Mouse (Mus musculus) mesoderm, embryonic 11.5 days (tissue): ENCODE results near the gene Adcyap1r1.

ENCODE experiments used
- DNase-seq: peaks from one replicate; pipeline ENCODE4 v3.0.0-alpha.2; 2012; ENCODE audit warnings: low read depth, low spot score

The Adcyap1r1 gene

DNA sequence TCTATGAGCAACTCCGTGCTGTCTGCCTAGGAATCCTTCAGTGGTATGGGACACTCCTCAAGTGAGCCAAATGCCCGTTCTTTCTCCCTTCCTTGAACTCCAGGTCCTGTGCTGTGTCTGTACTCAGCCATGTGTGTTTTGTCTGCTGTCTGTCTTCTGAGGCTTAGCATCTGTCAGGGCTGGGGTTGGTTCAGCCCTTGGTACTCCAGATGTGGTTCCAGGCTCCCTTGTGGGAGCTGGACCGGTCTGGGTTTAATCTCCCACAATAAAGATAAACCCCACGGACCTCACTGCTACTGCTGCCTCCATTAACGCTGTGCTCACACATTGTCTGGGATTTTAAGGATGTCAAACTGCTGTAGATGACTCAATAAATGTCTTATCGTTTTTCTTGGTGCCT lies 49.3 kb downstream of the Adcyap1r1 start:
- no peak for DNase-seq

DNA sequence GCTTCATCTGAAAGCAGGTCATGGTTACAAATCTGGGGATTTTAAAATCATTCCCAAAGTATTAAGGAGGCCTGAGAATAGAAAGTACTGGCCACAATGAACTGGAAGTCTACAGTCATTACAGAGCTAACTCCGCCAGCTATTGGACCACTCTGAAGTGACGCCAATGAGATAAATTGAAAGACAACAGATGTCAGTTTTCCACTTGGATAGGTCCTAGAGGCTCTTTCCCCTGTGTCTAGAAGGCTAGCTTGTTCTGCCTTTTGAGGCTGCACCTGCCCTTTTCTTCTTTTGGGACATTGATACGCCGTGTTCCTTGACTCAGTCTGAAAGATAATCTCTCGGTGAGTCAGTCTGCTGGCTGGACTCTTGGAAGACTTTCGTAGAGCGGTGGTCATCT lies 50.5 kb downstream of the Adcyap1r1 start:
- no peak for DNase-seq

GRCm38 (mm10) chr6:55504797-55505488 lies 53.2 kb downstream of the Adcyap1r1 start:
- peak; percentile 60 for DNase-seq

DNA sequence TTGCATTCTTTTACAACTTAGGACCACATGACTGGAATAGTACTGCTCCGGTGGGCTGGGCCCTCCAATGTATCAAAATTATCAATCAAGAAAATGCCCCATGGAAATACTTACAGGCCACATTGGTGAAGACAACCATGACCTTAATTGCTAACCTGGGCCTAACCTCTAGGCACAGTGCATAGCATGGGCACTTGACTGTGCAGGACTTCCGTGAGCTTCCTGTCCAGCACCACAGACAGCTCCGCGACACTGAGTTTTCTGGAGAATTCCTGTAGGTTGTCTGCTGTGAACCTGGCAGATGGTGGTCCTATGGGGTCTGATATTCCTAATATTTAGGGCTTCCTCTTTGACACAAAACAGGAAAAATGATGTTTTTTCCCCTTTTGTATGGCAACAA lies 54.7 kb downstream of the Adcyap1r1 start:
- DNase-seq: no peak

- no peak for DNase-seq
Measured at GRCm38 (mm10) chr6:55509130-55509870, 57.5 kb downstream of the Adcyap1r1 start.

DNA sequence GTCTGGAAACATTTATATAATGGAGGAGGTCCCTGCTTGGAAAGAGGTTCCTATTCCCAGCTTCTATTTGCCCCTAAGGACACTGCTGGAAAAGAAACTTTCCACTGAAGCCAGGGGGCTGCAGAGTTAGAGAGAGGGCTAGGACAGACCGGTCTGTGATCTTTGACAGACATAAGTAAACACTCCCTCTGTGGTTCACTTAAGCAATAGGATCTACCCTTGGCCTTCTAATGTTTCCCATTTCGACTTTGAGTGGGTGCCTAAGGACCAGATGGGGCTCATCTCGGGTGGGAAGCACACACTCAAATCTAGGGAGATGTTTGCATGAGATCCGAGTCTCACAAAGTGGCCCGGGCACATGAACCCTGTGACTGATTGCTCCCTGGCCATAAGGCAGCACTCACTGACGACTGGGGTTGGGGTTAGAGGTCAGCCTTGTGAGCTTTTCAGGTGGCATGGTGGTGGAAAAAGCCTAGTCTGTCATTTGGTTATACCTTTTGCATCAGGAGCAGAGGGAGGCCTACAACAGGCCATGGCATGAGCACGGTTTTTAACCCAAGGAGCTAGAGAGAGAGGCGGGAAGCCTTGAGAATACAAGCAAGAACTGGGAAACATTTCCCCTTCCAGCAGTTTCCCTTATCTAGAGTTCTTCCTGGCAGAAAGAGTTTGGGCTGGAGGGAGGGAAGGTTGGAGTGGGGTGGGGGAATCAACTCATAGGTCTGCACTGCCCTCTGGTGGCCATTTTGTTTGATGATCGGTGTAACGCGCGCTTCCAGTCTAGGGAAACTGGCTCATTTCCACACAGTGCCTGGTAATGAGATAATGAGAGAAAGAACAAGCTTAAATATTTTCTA lies 59.7 kb downstream of the Adcyap1r1 start:
- DNase-seq: peak; percentile 78

- no peak for DNase-seq
Measured at GRCm38 (mm10) chr6:55512066-55512703, 60.4 kb downstream of the Adcyap1r1 start.

- no peak for DNase-seq
Measured at GRCm38 (mm10) chr6:55513477-55513876, 61.7 kb downstream of the Adcyap1r1 start.

DNA sequence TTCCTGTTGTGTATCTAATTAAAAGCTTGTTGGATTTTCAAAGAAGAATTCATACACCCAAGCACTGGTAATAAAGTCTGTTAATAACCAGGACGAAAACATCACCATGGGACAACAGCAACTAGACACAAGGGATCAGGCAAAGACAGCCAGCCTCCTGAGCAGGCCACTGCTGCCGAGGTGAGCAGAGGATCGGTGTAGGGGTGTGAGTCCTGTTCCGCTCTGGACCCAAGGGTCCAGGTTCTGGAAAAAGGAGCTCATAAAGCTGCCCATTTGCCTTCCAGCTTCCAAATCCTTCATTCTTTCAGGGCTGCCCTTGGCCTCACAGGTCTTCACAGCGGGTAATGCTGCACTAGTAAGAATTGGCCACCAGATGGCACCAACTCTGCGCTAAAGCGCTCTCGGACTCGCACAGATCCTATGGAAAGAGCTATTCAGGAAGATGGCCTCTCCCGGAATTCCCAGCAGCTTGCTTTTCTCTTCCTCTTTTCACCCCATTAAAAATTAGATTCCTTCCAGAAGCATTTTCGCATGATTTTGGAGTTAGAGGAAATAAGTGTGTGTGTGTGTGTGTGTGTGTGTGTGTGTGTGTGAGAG lies 67.9 kb downstream of the Adcyap1r1 start:
- DNase-seq: peak; percentile 90

DNA sequence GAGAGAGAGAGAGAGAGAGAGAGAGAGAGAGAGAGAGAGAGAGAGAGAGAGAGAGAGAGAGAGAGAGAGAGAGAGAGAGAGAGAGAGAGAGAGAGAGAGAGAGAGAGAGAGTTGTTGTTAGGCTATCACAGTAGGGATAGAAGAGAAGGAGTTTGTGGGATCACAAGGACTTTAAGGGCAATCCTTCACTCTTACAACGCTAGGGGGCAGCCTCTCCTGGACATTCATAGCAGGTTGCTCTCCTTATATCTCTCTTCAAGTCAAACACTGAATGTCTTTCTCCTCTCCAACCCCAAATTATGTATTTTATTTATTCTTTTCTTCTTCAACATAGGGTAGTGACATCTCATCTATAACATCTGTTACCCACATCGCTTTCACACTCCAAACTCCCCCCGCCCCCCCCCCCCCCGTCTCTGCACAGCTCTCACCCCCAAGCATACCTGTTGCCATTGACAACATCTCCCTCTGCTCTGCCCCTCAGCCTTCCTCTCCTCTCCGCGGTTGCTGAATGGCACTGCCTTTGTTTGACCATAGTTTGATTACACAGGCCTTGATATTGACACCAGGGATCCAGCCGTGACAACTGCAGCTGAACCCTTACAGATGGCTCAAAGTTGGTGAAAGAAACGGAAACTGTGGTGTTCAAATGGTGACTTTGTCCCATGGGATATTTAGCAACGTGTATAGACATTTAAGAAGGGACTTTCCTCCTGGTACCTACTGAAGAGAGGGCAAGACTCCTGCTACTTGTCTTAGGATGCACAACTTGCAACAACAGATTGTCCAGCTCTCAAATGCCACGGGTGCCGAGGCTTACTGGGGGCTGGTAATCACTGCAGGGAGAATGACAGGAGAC lies 68.7 kb downstream of the Adcyap1r1 start:
- DNase-seq: peak; percentile 29

DNA sequence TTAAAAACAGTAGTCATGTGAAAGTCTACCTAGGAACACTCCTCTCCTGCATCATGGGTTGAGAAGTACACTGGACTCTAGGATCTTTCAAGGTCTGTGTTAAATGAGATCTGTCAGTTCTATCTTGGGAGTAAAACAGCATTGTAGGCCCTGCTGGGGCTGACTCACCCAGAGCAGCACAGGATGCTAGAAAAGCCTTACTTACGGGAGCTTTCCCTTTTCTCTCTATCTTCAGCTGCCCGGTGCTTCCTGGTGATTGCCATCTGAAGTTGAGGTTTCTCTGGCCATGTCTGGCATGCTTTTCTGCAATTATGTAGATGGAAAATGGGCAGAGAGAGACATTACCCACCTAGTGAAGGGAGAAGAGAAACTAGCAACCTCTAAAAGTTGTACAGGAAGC lies 84.7 kb downstream of the Adcyap1r1 start:
- no peak for DNase-seq

GRCm38 (mm10) chr6:55539196-55539595 lies 87.4 kb downstream of the Adcyap1r1 start:
- no peak for DNase-seq

DNA sequence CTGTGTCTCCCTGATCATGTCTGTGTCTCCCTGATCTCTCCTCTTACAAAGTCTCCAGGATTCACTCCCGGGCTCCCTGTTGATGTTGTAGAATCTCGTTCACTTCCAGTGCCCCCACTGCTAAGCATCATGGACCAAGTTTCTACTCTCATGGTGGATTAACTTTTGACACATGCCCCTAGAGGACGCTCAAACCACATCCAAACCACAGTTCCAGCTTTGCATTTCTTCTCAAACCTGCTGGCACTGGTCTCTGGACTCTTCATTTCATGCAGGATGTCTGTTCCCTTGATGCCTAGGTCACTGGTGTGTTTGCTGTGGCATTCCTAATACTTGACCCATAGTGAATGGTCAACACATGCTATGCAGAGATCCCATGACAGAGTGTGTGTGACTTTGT lies 90.6 kb downstream of the Adcyap1r1 start:
- no peak for DNase-seq

DNA sequence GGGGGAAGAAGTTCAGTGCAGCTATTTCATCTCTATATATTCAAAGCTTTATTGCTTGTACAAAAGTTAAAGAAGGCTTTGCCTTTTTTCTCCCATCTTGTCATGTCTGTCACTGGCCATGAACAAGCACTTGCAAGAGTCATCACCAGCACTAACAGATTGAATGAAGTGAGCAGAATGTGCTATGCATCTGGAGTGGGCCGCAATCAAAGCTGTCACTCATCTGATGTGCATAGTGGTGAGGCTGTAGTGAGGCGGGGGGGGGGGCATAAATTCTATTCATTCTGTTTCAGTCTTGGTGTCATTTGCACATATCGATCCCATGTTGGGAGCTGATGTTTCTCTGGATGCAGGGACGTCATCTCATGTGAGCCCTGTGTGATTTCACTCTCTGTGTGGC lies 91.6 kb downstream of the Adcyap1r1 start:
- no peak for DNase-seq

- no peak for DNase-seq
Measured at GRCm38 (mm10) chr6:55549211-55549610, 97.4 kb downstream of the Adcyap1r1 start.

DNA sequence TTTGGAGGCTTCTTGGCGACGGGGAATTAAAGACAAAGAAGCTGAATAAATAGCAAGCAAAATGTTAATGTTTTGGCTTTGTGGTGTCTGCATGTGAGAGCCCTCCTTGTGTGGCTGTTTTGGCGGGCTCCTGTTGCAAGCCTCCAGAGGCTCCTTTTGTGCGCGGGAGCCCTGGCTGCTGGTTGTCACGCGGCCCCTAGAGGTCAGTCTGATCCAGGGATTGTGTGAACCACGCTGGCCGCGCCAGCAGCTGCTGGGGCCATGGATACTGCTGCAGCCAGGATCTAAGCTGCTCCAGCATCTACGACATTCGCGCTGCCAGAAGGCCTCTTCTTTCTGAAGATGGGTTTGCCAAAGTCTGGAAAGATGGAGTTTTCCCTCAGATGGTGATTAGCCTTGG lies 99.1 kb downstream of the Adcyap1r1 start:
- DNase-seq: peak; percentile 27
